Mouse (Mus musculus): Measurements from ENCODE around the gene Tshz2.

GRCm38 (mm10) chr2:169647091-169647490, 14.3 kb downstream of the Tshz2 start:
- TF ChIP-seq CTCF (IDR thresholded peaks at IDR 0.05) (no peak), EP300 (IDR thresholded peaks at IDR 0.05) (no peak)

Data from lung, postnatal 0 days (tissue).